Mouse (Mus musculus): Measurements from ENCODE around the gene Abhd12. TPM values are rescaled to one million over a fixed set of nuclear protein-coding genes. Genes with fewer than 3 reads are reported as not detected.

The Abhd12 gene
- polyA plus RNA-seq, 1 experiment, result 62.6 TPM

DNA sequence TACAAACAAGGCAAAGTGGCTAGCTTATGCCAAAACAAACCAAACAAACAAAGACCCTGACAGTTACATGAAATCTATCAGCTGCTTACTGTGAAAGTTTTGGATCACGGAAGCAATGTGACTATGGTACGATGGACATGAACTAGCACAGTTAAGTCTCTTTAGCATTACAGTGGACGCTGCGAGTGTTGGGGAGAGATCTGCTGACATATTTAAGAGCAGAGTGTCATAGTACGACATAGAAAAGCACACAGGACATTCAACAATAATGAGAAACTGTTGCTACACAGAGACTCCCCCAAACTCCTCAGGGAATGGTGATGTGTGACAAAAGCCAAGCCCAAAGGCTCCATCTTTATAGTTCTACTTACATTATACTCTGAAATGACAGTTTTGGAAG, 39.5 kb upstream of the Abhd12 start:
- 75% methylated on average over 5 of the region's 5 CpGs for WGBS
- Histone ChIP-seq H3K27me3 (replicated peaks; ENCODE audit: control insufficient read depth, insufficient read depth, low read length) (no peaks in the 10 kb centered on the region), H3K4me1 (ENCODE audit: control insufficient read depth, insufficient read depth, low read length) (no peaks in the 10 kb centered on the region), H3K36me3 (ENCODE audit: control insufficient read depth, insufficient read depth, low read length) (no peaks in the 10 kb centered on the region; the same call in 1 of the 2 replicates), H3K4me3 (ENCODE audit: insufficient read depth, low read depth, low read length) (no peak overlapping the region), H3K27ac (ENCODE audit: insufficient read depth, low read depth, low read length) (no peak overlapping the region)
- no peak for TF ChIP-seq POLR2A (IDR thresholded peaks at IDR 0.05; ENCODE audit: low read depth, low read length)
- TF ChIP-seq CTCF (conservative IDR thresholded peaks at IDR 0.05; ENCODE audit: insufficient read depth, insufficient read length, low read depth, low read length), result no peak
- DNase-seq, result no peak

DNA sequence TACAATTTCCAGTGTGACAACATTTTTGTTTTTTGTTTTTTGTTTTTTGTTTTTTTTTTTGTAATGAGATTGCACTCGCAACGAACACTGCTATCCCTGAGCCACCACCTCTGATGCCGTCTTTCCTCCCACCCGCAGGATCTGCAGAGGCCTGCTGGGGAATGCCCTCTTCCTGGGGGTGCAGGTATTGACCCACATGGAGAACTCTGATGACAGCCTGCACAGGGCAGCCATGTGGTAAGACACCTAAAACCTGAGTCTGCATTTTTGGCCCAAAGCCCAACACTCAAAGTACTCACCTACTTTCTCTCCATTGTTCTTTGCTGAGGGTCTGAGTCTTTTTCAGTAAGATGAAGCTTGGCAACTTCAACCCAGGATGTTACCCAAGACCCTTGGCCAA, 30.1 kb upstream of the Abhd12 start:
- H3K27me3 ChIP-seq (replicated peaks; ENCODE audit: control insufficient read depth, insufficient read depth, low read length), result no peaks in the 10 kb centered on the region
- no peak overlapping the region for H3K27ac ChIP-seq (ENCODE audit: insufficient read depth, low read depth, low read length)
- H3K36me3 ChIP-seq (ENCODE audit: control insufficient read depth, insufficient read depth, low read length), result no peaks in the 10 kb centered on the region
- no peak overlapping the region for H3K4me3 ChIP-seq (ENCODE audit: insufficient read depth, low read depth, low read length)
- H3K4me1 ChIP-seq (ENCODE audit: control insufficient read depth, insufficient read depth, low read length), result no peaks in the 10 kb centered on the region
- WGBS, result 92% methylated on average over 4 of the region's 4 CpGs
- TF ChIP-seq CTCF (conservative IDR thresholded peaks at IDR 0.05; ENCODE audit: insufficient read depth, insufficient read length, low read depth, low read length) (no peak), POLR2A (IDR thresholded peaks at IDR 0.05; ENCODE audit: low read depth, low read length) (no peak)
- no peak for DNase-seq

DNA sequence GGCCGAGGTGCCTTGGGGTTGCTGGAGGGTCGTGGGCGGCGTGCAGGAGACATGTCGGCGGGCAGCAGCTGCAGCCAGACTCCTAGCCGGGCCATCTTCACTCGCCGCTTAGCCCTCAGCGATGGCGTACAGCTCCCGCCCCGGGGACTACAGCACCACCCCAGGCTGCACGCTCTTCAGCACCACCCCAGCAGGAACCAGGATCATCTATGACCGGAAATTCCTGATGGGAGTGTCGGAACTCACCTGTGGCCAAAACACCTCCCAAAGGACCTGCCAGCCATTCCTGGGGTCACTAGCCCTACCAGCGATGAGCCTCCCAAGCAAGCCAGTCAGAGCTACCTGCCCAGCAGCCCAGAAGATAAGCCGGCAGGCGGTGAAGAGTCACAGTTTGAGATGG, 28.9 kb upstream of the Abhd12 start:
- H3K27ac ChIP-seq (ENCODE audit: insufficient read depth, low read depth, low read length), result no peak overlapping the region
- no peak for DNase-seq
- TF ChIP-seq CTCF (conservative IDR thresholded peaks at IDR 0.05; ENCODE audit: insufficient read depth, insufficient read length, low read depth, low read length) (no peak), POLR2A (IDR thresholded peaks at IDR 0.05; ENCODE audit: low read depth, low read length) (no peak)
- H3K4me3 ChIP-seq (ENCODE audit: insufficient read depth, low read depth, low read length), result no peak overlapping the region
- H3K4me1 ChIP-seq (ENCODE audit: control insufficient read depth, insufficient read depth, low read length), result no peaks in the 10 kb centered on the region
- no peaks in the 10 kb centered on the region for H3K27me3 ChIP-seq (replicated peaks; ENCODE audit: control insufficient read depth, insufficient read depth, low read length)
- no peaks in the 10 kb centered on the region for H3K36me3 ChIP-seq (ENCODE audit: control insufficient read depth, insufficient read depth, low read length)
- WGBS, result 91% methylated on average over 19 of the region's 19 CpGs

DNA sequence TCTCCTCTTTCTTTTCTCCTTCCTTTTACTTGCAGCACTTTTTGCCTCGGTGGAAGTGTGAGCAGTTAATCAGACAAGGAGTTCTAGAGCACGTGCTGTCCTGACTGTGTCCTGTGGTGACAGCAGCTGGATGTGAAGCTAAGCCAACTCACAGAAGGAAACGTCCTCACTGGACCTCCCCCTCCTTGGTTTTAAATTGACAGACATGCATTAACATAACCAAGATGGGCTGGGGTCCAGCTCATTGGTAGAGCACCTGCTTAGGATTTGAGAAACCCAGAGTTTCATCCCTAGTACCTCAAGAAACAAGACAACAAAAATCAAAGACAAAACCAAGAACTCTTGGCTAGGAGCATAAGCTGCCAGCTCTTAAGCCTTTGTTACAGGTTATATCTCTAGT, 26.3 kb upstream of the Abhd12 start:
- H3K4me1 ChIP-seq (ENCODE audit: control insufficient read depth, insufficient read depth, low read length), result no peaks in the 10 kb centered on the region
- DNase-seq, result no peak
- H3K27me3 ChIP-seq (replicated peaks; ENCODE audit: control insufficient read depth, insufficient read depth, low read length), result no peaks in the 10 kb centered on the region
- no peaks in the 10 kb centered on the region for H3K36me3 ChIP-seq (ENCODE audit: control insufficient read depth, insufficient read depth, low read length)
- H3K27ac ChIP-seq (ENCODE audit: insufficient read depth, low read depth, low read length), result no peak overlapping the region
- WGBS, result 63% methylated on average over 3 of the region's 3 CpGs
- no peak overlapping the region for H3K4me3 ChIP-seq (ENCODE audit: insufficient read depth, low read depth, low read length)
- TF ChIP-seq CTCF (conservative IDR thresholded peaks at IDR 0.05; ENCODE audit: insufficient read depth, insufficient read length, low read depth, low read length) (no peak), POLR2A (IDR thresholded peaks at IDR 0.05; ENCODE audit: low read depth, low read length) (no peak)

DNA sequence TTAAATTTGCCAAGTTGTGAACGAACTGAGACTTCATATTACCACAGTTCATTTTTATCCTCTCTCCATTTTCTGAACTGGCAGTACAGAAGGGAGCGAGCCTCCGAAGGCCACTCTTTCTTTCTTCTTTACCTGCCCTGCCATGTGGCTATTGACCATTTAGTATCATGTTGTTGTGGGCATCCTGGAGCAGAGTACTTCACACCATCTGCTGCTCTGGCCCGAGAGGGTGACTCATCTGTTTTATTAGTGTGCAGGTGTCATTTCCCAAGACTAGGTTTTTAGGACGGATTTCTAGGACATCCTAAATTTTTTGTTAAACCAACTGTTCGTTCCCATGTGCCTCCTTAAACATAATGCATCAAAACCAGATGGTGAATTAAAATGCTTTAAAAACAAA, 24.6 kb upstream of the Abhd12 start:
- WGBS, result 80% methylated on average over 6 of the region's 6 CpGs

DNA sequence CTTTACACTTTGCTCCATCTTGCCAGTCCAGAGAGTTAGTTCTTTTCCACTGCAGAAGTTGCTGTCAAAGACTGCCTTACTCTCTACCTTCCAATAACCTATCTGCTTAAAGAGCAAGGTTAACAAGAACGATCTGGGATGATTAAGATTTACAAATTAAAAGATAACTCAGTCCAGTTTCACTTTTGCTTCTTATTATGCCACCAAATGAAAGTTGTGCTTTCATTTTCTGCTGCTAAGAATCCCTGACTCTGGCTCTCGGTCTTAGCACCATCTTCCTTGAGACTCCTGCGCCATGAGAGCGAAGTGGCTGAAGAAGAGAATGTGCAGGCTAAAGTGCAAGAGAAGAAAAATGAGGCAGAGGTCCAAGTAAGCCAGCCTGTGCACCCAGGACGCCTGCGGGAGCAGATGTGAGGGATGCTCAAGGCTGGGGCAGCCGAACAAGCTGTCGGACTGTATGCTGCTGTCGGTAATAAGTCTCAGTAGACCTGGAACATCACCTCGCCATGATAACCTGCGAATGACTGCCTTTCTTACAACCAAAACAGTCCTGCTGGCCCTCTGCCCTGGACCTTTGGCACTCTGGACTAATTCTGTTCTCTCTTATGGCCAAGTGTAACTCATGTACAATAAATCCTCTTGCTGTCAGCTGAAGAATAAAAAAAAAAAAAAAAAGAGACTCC, 22.6 kb upstream of the Abhd12 start:
- peak; percentile 75 for DNase-seq
- Histone ChIP-seq H3K27me3 (replicated peaks; ENCODE audit: control insufficient read depth, insufficient read depth, low read length) (no peaks in the 10 kb centered on the region), H3K4me3 (ENCODE audit: insufficient read depth, low read depth, low read length) (0 out of 2 replicates have a peak overlapping the region, but pooled peaks have one; percentile 11), H3K36me3 (ENCODE audit: control insufficient read depth, insufficient read depth, low read length) (no peaks in the 10 kb centered on the region), H3K27ac (ENCODE audit: insufficient read depth, low read depth, low read length) (no peak overlapping the region), H3K4me1 (ENCODE audit: control insufficient read depth, insufficient read depth, low read length) (no peaks in the 10 kb centered on the region)
- TF ChIP-seq POLR2A (IDR thresholded peaks at IDR 0.05; ENCODE audit: low read depth, low read length) (no peak), CTCF (conservative IDR thresholded peaks at IDR 0.05; ENCODE audit: insufficient read depth, insufficient read length, low read depth, low read length) (no peak)
- WGBS, result 77% methylated on average over 11 of the region's 11 CpGs

More for the DNA sequence above, 24.6 kb upstream of the Abhd12 start:
- no peak overlapping the region for H3K4me3 ChIP-seq (ENCODE audit: insufficient read depth, low read depth, low read length)
- no peak overlapping the region for H3K27ac ChIP-seq (ENCODE audit: insufficient read depth, low read depth, low read length)
- TF ChIP-seq CTCF (conservative IDR thresholded peaks at IDR 0.05; ENCODE audit: insufficient read depth, insufficient read length, low read depth, low read length), result no peak
- TF ChIP-seq POLR2A (IDR thresholded peaks at IDR 0.05; ENCODE audit: low read depth, low read length), result no peak
- no peaks in the 10 kb centered on the region for H3K27me3 ChIP-seq (replicated peaks; ENCODE audit: control insufficient read depth, insufficient read depth, low read length)
- no peaks in the 10 kb centered on the region for H3K36me3 ChIP-seq (ENCODE audit: control insufficient read depth, insufficient read depth, low read length)
- no peaks in the 10 kb centered on the region for H3K4me1 ChIP-seq (ENCODE audit: control insufficient read depth, insufficient read depth, low read length)
- DNase-seq, result no peak

DNA sequence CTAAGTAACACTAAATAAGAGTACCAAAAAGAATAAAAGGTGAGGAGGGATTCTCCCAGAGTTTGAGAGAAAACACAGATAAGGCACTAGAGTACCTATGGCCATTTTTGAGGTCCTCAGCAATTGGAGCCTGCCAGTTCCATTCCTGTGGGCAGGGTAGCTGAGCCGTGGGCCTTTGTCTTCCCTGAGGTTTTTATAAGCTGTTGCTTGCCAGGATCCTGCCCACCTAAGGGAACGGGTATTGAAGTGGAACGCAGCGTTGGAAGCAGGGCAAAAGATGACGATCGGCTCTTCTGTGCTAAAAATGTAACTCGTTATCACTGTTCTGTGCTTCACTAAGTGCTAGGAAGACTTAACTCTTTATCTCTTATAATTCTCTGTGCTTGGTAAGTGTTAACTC, 19.0 kb upstream of the Abhd12 start:
- no peaks in the 10 kb centered on the region for H3K4me1 ChIP-seq (ENCODE audit: control insufficient read depth, insufficient read depth, low read length)
- H3K27me3 ChIP-seq (replicated peaks; ENCODE audit: control insufficient read depth, insufficient read depth, low read length), result no peaks in the 10 kb centered on the region
- H3K27ac ChIP-seq (ENCODE audit: insufficient read depth, low read depth, low read length), result no peak overlapping the region
- WGBS, result 77% methylated on average over 7 of the region's 7 CpGs
- no peaks in the 10 kb centered on the region for H3K36me3 ChIP-seq (ENCODE audit: control insufficient read depth, insufficient read depth, low read length)
- TF ChIP-seq CTCF (conservative IDR thresholded peaks at IDR 0.05; ENCODE audit: insufficient read depth, insufficient read length, low read depth, low read length) (no peak), POLR2A (IDR thresholded peaks at IDR 0.05; ENCODE audit: low read depth, low read length) (no peak)
- no peak for DNase-seq
- H3K4me3 ChIP-seq (ENCODE audit: insufficient read depth, low read depth, low read length), result no peak overlapping the region
